Mouse (Mus musculus): ENCODE results near the gene Map2k3.

The Map2k3 gene

DNA sequence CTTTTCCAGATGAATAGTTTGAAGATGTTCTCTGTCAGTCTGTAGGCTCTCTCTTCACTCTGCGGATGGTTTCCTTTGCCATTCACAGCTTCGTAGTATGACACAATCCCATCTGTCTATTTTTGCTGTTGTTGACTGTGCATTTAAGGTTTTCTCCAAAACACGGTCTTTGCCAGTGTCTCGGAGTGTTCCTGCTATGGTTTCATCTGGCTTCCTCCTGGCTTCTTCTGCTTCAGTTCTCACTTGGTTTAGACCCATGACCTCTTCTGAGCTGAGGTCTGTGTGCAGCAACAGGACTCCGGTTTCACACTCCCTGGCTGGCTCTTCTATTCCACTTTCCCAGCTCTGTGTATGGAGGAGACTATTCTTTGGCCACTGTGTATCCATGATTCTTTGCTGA, 30.9 kb downstream of the Map2k3 start:
- DNase-seq, result no peak

DNA sequence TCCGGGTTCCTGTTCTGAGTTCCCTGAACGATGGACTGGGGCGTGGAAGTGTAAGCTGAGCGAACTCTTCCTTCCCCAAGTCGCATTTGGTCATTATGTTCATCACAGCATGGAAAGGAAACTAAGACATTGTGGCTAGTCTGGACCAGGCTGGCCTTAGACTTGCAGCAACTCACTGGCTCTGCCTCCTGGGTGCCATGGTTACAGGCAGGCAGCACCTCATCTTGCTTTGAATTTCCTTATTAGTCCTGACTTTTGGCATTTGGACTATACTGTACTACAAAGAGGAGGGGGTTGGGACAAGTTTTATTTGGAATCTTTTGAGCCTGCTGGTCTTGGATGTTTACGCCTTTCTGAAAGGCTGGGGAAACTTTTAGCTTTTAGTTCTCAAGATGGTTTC, 35.1 kb downstream of the Map2k3 start:
- no peak for DNase-seq

DNA sequence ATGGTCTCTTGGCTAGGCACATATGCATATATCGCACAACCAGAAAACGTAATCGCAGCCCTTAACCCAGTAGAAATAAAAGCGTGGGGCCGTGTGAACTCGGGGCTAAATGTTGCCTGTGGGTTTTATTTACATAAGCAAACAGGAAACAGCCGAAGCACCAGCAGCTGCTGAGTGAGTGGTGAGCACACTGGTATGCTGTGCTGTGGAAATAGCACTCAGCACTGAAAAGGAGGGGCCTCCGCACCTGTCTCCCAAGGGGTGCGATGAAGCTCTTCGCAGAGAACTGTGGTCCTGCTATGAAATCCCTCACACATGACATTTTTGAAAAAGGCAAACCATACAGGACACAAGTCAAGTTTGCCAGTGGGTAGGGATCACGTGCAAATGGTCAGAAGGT, 43.3 kb downstream of the Map2k3 start:
- DNase-seq, result no peak

DNA sequence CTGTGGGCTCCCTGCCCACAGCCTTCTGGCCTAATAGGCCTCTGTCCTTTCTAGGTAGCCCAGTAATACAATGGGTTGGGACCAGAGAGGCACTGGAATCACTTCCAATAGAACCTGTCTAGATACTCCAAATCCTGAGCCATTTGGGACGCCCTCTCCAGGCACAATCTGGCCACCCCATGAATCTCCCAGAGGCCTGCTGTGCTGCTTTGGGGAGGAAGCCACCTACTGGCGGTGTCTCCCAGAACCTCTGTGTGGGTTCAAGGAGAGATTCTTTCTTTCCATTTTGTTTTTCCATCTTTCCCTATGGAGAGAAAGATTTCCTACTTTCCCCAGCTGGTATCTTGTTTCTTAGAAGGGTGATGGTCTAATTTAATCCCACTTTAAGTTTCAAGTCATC, 44.4 kb downstream of the Map2k3 start:
- no peak for DNase-seq

DNA sequence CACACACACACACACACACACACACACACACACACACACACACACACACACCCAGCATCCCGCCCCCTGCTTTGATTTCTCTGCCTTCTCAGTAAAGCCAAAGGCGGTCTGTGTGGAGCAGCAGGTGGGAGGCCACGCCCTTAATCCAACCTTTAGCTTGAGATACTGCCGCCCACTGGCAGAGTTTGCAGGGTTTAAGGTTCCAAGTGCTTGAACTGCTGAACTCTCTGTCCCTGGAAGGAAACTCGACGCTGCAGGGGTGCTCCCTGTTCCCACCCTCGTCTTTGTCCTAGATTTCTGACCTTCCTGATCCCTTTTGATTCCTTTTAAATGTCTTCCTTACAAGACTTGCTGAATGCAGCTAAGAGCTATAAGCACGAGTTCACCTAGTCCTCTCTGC, 44.9 kb downstream of the Map2k3 start:
- no peak for DNase-seq

DNA sequence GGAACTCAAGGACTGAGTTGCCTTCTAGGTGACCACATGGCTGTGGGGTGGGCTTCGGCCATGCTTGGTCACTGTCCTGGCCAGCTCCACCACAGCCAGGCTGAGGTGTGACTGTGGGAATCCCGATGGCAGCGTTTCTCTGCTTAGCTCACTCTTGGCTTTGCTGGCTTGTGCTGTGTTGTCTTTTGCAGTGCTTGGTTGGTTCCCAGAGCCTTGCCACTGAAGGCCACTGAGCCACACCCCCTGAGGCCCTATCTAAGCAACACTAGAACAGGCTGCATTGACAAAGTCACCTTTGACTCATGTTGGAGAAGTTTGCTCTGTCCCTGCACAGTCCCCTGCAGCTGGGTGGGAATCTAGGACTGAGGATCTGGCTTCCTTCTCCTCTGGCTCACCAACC, 45.3 kb downstream of the Map2k3 start:
- DNase-seq, result no peak

DNA sequence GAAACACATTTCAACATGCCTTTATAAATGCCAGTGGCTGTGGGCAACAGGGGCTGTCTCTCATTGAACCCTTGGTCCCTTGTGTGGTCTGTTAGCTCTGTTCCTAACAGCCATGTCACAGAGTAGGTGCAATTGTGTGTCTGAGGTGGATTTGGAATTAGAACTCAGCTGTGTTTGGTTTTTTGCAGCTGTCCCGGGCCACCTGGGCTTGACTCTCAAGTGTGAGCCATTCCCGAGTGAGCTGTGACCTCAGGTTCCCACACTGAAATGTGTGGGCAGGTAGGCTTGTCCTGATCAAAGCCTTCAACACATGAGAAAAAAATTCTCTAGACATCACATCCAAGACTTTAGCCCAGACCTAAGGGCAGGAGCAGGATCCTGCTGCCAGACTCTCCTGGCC, 46.8 kb downstream of the Map2k3 start:
- DNase-seq, result no peak

DNA sequence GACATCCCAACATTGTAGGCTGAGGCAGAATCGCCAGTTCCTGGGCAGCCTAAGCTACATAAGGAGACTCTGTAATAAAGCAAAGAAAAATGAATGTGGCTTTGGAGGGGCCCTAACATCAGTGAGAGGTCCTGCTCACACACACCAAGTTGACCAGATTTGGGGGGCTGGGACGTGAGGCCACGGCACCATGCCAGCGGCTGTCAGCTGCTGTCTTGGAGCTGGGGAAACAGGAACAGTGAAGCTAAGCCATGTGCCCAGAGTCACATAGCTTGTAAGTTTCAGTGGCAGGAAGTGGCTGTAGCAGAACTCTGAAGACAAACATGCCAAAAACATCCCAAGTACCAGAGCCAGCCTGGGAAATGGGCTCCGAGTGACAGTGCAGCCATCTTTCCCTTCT, 48.0 kb downstream of the Map2k3 start:
- DNase-seq, result no peak

DNA sequence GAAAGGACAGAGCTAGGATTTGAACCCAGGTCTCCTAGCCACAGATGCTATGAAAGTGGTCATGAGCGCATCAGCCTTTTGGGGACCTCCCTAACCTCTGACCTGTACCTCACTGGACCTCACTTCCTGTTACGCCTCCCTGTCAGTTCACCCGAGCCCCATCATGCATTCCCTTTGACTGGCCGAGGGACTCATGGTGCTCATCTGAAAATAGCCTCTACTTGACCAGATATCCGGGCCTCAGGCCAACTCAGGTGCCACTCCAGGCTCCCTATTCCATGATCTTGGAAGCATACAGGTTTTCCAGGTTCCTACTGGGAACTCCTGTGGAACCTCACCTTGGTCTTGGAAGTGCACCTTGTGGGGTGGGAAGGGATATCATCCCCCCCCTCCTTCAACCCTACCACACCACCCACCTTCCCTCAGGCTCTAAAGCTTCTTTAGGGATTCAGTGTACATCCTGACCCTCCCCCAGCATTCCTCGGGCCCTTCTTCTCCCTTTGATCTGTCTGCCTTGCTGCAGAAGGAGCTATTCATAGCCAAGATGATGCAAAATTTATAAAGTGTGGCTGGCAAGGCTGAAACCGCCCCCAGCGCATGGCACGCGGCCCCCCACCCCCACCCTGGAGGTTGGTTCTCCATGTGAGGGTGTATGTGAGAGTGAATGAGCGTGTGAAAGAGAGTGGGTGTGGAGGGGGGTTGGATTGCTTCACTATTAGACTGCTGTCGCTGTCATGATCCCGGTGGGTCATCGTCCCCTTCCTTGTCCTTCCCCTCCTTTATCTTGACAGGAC, 50.1 kb downstream of the Map2k3 start:
- DNase-seq, result no peak

DNA sequence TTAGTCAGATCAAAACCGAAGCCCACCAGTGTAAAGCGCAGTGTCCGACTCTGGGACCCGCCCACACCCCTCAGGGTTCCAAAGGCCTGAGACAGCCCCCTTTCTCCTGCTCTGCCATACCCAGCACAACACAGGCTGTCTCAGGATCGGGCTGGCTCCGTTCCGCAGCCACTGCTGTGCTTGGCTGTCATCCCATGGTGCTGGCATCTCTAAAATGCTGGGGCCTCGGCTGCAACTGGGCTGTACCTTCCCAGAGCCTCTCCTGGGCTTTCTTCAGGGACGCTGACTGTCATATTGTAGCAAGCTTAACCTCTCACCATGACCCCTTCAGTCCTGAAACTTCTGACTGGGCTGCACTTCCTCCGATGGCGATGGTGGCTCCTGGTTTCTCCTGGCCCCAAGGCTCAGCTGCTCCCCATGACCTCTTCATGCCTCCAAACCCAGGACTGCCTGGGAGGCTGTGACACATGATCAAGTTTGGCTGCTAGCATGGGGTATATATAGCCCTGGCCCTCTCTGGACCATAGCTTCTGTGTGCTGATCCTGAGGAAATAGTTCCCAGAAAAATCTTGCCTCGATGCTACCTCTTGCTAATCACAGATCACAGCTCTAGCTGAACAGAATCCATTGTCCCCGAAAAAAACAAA, 53.2 kb downstream of the Map2k3 start:
- DNase-seq, result peak; percentile 56

DNA sequence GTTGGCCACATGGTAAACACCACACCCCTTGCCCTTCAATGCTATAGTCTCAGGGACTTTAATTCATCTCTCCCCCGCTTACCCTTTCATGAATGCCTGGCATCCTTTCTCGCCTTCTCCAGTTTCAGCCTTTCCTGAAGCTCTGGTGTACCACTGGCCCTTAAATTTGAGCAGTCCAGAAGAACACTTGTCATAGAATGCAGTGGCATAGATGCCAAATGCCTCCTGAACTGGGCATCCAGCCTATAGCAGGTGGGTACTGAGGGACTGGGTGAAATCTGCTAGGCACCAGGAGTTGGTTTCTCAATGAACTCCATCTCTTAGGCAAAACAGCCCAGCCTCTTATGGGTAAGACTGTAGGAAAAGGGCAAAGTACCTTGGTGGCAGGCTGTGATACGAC, 58.6 kb downstream of the Map2k3 start:
- no peak for DNase-seq

Data from right cerebral cortex, postnatal 4 days (tissue).